17 mouse cellular contexts compared by ENCODE assay signal in the genomic region with DNA sequence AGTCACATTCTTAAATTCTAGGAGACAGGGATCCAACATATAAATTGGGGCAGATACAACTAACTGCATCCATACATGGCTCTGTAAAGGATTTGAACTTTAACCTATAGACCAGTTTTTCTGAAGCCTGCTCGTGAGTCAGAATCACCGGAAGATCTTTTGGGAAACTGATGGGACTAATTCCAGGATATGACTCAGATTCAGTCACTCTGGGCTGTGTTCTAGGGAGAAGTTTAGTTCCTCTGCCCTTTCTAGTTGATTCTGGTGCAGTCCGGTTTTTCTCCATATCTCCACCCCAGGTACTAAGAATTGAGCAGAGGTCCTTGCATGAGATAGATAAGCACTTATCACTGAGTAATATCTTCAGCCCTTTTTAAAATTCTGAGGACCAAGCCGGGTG. TPM values are rescaled to one million over a fixed set of nuclear protein-coding genes. Genes with fewer than 3 reads are reported as not detected.
DNase-seq lines count a peak whose midpoint lies in the region; ATAC-seq and TF ChIP-seq lines count a peak whose summit lies in the region.
"Had no signal": no experiment of that assay in that cellular context is flagged by ENCODE, and none has a peak within 500 bp of the region (broad histone marks: within the 10 kb centered on the region; RNA-seq: fewer than 3 reads in every experiment).

No protein-coding gene starts in this region.

- no peaks in the 10 kb centered on the region for H3K4me1 ChIP-seq in kidney, embryonic 15.5 days
- peaks cover 0 to 13% of the 10 kb centered on the region in 2 experiments; a peak in 3 of 4 replicates for H3K4me1 ChIP-seq in MEL (ENCODE audit: control insufficient read depth in 1 of 2, insufficient read depth in 2 of 2, low read length in 2 of 2)
- no peaks in the 10 kb centered on the region for H3K4me1 ChIP-seq in embryonic fibroblast, embryonic 13.5 days (ENCODE audit: control insufficient read depth, insufficient read depth, low read length)
- no peaks in the 10 kb centered on the region for H3K4me1 ChIP-seq in intestine, embryonic 16.5 days (ENCODE audit: control insufficient read depth, insufficient read depth, low read length)
- H3K4me1 ChIP-seq: hindbrain, embryonic 12.5 days; limb, embryonic 13.5 days; midbrain, embryonic 15.5 days had no signal

- WGBS in kidney, embryonic 15.5 days: 73% methylated on average over 4 of the region's 4 CpGs
- 65% methylated on average over 4 of the region's 4 CpGs for WGBS in intestine, embryonic 16.5 days

- no peaks in the 10 kb centered on the region for H3K9me3 ChIP-seq in kidney, embryonic 15.5 days (replicated peaks)
- no peaks in the 10 kb centered on the region for H3K9me3 ChIP-seq in MEL (replicated peaks; ENCODE audit: insufficient read depth, low read length)
- no peaks in the 10 kb centered on the region for H3K9me3 ChIP-seq in intestine, embryonic 16.5 days (ENCODE audit: control insufficient read depth, low read length)
- H3K9me3 ChIP-seq: hindbrain, embryonic 12.5 days; limb, embryonic 13.5 days; midbrain, embryonic 15.5 days had no signal

- no peaks in the 10 kb centered on the region for H3K36me3 ChIP-seq in kidney, embryonic 15.5 days
- H3K36me3 ChIP-seq in MEL (ENCODE audit: control insufficient read depth in 1 of 2, insufficient read depth in 2 of 2, low read length in 2 of 2): peaks cover 0 to 16% of the 10 kb centered on the region in 2 experiments; a peak in 2 of 4 replicates
- H3K36me3 ChIP-seq in intestine, embryonic 16.5 days (ENCODE audit: control insufficient read depth, insufficient read depth, low read length): no peaks in the 10 kb centered on the region
- H3K36me3 ChIP-seq: hindbrain, embryonic 12.5 days; limb, embryonic 13.5 days; midbrain, embryonic 15.5 days had no signal

- H3K79me2 ChIP-seq in MEL (ENCODE audit: control insufficient read depth, insufficient read depth, low read length, poor library complexity): no peaks in the 10 kb centered on the region

- intact Hi-C loops in gastrocnemius, adult 2 months (cut with DNase I): no loop called here
- intact Hi-C loops in gastrocnemius, postnatal 36 days (cut with DNase I): no loop called here

- H3K27me3 ChIP-seq in kidney, embryonic 15.5 days: no peaks in the 10 kb centered on the region
- H3K27me3 ChIP-seq in MEL (ENCODE audit: control insufficient read depth in 1 of 2, insufficient read depth in 2 of 2, low read length in 2 of 2): no peaks in the 10 kb centered on the region
- no peaks in the 10 kb centered on the region for H3K27me3 ChIP-seq in intestine, embryonic 16.5 days (replicated peaks; ENCODE audit: control insufficient read depth, insufficient read depth, low read length)
- H3K27me3 ChIP-seq: hindbrain, embryonic 12.5 days; limb, embryonic 13.5 days; megakaryocyte, embryonic 14.5 days; midbrain, embryonic 15.5 days had no signal

- H3K4me2 ChIP-seq in kidney, embryonic 15.5 days: no peak overlapping the region
- H3K4me2 ChIP-seq in intestine, embryonic 16.5 days (ENCODE audit: low read depth, low read length): no peak overlapping the region
- H3K4me2 ChIP-seq: hindbrain, embryonic 12.5 days; limb, embryonic 13.5 days; midbrain, embryonic 15.5 days had no signal

- H3K9ac ChIP-seq in kidney, embryonic 15.5 days: no peak overlapping the region
- H3K9ac ChIP-seq in MEL (ENCODE audit: control insufficient read depth, low read depth, low read length, poor library complexity, severe bottlenecking): no peak overlapping the region
- no peak overlapping the region for H3K9ac ChIP-seq in intestine, embryonic 16.5 days (ENCODE audit: low read depth, low read length)
- H3K9ac ChIP-seq: forebrain, postnatal 0 days; hindbrain, embryonic 12.5 days; limb, embryonic 13.5 days; midbrain, embryonic 15.5 days had no signal

- no peak for TF ChIP-seq RAD21 in MEL (IDR thresholded peaks at IDR 0.05; ENCODE audit: low read depth, low read length)

- TF ChIP-seq POLR2A in MEL (IDR thresholded peaks at IDR 0.05; ENCODE audit: control insufficient read depth in 1 of 2, insufficient read depth in 1 of 2, low read depth in 1 of 2, low read length in 2 of 2, poor library complexity in 1 of 2): no peak
- TF ChIP-seq POLR2A in embryonic fibroblast, embryonic 13.5 days (IDR thresholded peaks at IDR 0.05; ENCODE audit: low read depth, low read length): no peak

- peak overlapping the region; percentile 65 for H3K27ac ChIP-seq in gastrocnemius, adult 2 months
- peak overlapping the region; percentile 23; the same call in 1 of the 2 replicates for H3K27ac ChIP-seq in kidney, embryonic 15.5 days
- H3K27ac ChIP-seq in MEL (ENCODE audit: control insufficient read depth, low read depth, low read length): no peak overlapping the region
- H3K27ac ChIP-seq in embryonic fibroblast, embryonic 13.5 days (ENCODE audit: insufficient read depth, low read length): peak overlapping the region; percentile 57; the same call in 1 of the 2 replicates
- no peak overlapping the region for H3K27ac ChIP-seq in intestine, embryonic 16.5 days (ENCODE audit: low read length)
- H3K27ac ChIP-seq: hindbrain, embryonic 12.5 days; kidney, postnatal 0 days; limb, embryonic 13.5 days; midbrain, embryonic 15.5 days had no signal

- no peak overlapping the region for H3K4me3 ChIP-seq in gastrocnemius, adult 2 months
- no peak overlapping the region for H3K4me3 ChIP-seq in kidney, embryonic 15.5 days (replicated peaks)
- no peak overlapping the region for H3K4me3 ChIP-seq in MEL (ENCODE audit: control insufficient read depth in 1 of 2, insufficient read depth in 1 of 2, low read depth in 2 of 2, low read length in 2 of 2)
- no peak overlapping the region for H3K4me3 ChIP-seq in embryonic fibroblast, embryonic 13.5 days (ENCODE audit: insufficient read depth, low read length)
- H3K4me3 ChIP-seq in intestine, embryonic 16.5 days (ENCODE audit: low read length): no peak overlapping the region
- H3K4me3 ChIP-seq: hindbrain, embryonic 12.5 days; limb, embryonic 13.5 days; megakaryocyte, embryonic 14.5 days; midbrain, embryonic 15.5 days had no signal

- no peak for TF ChIP-seq EP300 in MEL (IDR thresholded peaks at IDR 0.05; ENCODE audit: low read depth in 1 of 2, low read length in 2 of 2)

- TF ChIP-seq CTCF in gastrocnemius, adult 2 months (IDR thresholded peaks at IDR 0.05): no peak
- TF ChIP-seq CTCF in MEL (IDR thresholded peaks at IDR 0.05 in 2 of 3, conservative IDR thresholded peaks at IDR 0.05 in 1 of 3; ENCODE audit: control insufficient read depth in 1 of 3, insufficient read depth in 1 of 3, low read depth in 2 of 3, low read length in 3 of 3, poor library complexity in 1 of 3, severe bottlenecking in 1 of 3): no peak
- no peak for TF ChIP-seq CTCF in embryonic fibroblast, embryonic 13.5 days (IDR thresholded peaks at IDR 0.05; ENCODE audit: borderline replicate concordance, insufficient read depth, low read length)

- no peak for DNase-seq in gastrocnemius, adult 2 months
- DNase-seq in gastrocnemius, postnatal 36 days: no peak
- DNase-seq in kidney, postnatal 4 days: no peak
- no peak for DNase-seq in MEL (ENCODE audit: low read depth, low spot score)
- DNase-seq in natural killer cell, adult 2 months (ENCODE audit: low spot score in 2 of 2): no peak
- DNase-seq: B cell, adult 2 months; cerebellum, adult 2 months; forebrain, postnatal 0 days; thymus, postnatal 36 days had no signal

- ATAC-seq in kidney, embryonic 15.5 days (replicated peaks; ENCODE audit: low FRiP score): no peak
- no peak for ATAC-seq in intestine, embryonic 16.5 days
- ATAC-seq: forebrain, postnatal 0 days; midbrain, embryonic 15.5 days had no signal

TF ChIP-seq in MEL, 35 proteins besides CTCF, POLR2A, EP300 and RAD21:
- TF ChIP-seq GATA1 (IDR thresholded peaks at IDR 0.05; ENCODE audit: low read depth, low read length): peak; percentile 7; the same call in 1 of the 2 replicates
- no peak for TF ChIP-seq USF2 (IDR thresholded peaks at IDR 0.05; ENCODE audit: borderline replicate concordance in 1 of 2, insufficient read depth in 1 of 2, low read depth in 1 of 2, low read length in 2 of 2)

RNA-seq across cellular contexts. Expression of a gene that starts 1.6 kb away (rescaled TPM):
- 10 to 100 TPM; 16.2 to 18.5 TPM for total RNA-seq in gastrocnemius, adult 2 months (2021)
- total RNA-seq in gastrocnemius, postnatal 36 days (2021): 10 to 100 TPM; 17.2 to 17.6 TPM
- polyA plus RNA-seq in kidney, embryonic 15.5 days (2015; fragmentation: Nextera tagmentation; extraction: Ambion mirVana): 13.9 and 16.5 TPM in 2 replicates
- total RNA-seq in MEL (2012; rRNA removed): 7.8 and 8.0 TPM in 2 replicates
- 10 to 100 TPM; 11.8 to 89.2 TPM for polyA plus RNA-seq in MEL (2012; ENCODE audit: insufficient read depth in 1 of 2, insufficient read length in 2 of 2, low read depth in 1 of 2, low replicate concordance in 2 of 2, missing spikeins in 1 of 2)
- 41.0 and 47.4 TPM in 2 replicates for polyA plus RNA-seq in embryonic fibroblast, embryonic 13.5 days (2011; ENCODE audit: insufficient read length, low read depth, missing spikeins)
- polyA plus RNA-seq in intestine, embryonic 16.5 days (2015; fragmentation: Nextera tagmentation; extraction: Ambion mirVana): 10.5 and 10.8 TPM in 2 replicates

Comparison
In these comparisons a context has a peak if more than half of its experiments do, and no peak if none do; other contexts are left out.
1. H3K27ac ChIP-seq: peak in gastrocnemius, adult 2 months (single experiment), kidney, embryonic 15.5 days (single experiment) and embryonic fibroblast, embryonic 13.5 days (single experiment); none in MEL (single experiment) and intestine, embryonic 16.5 days (single experiment).